Mouse (Mus musculus): ENCODE data around the gene Papola. TPM values are rescaled to one million over a fixed set of nuclear protein-coding genes. Genes with fewer than 3 reads are reported as not detected.

The Papola gene
- polyA plus RNA-seq, 1 experiment from 2014 or later, result 242 TPM

DNA sequence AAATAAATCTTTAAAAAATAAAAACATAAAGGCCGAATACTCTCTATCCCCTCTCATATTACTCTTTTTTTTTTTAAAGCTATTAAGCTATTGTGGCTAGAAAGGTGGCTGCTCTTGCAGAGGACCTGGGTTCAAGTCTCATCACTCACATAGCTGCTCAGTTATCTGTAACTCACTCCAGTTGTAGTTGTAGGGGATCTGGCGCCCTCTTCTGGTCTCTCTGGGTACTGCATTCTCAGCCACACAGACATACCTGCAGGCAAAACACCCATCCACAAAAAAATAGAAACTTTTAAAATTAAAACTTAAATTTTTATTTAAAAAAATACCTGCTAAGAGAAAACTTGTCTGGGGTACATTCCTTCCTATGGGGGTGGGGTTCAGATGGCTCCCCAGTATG is 88.8 kb downstream of the Papola start:
- ATAC-seq (ENCODE audit: low FRiP score, low read depth), result no peak
- Histone ChIP-seq H3K9ac (no peak overlapping the region), H3K27me3 (peaks cover 29% of the 10 kb centered on the region), H3K4me3 (no peak overlapping the region), H3K9me3 (no peaks in the 10 kb centered on the region), H3K4me2 (replicated peaks) (no peak overlapping the region), H3K27ac (no peak overlapping the region), H3K4me1 (peaks cover 10% of the 10 kb centered on the region), H3K36me3 (no peaks in the 10 kb centered on the region)
- 50% methylated on average over 2 of the region's 2 CpGs for WGBS

DNA sequence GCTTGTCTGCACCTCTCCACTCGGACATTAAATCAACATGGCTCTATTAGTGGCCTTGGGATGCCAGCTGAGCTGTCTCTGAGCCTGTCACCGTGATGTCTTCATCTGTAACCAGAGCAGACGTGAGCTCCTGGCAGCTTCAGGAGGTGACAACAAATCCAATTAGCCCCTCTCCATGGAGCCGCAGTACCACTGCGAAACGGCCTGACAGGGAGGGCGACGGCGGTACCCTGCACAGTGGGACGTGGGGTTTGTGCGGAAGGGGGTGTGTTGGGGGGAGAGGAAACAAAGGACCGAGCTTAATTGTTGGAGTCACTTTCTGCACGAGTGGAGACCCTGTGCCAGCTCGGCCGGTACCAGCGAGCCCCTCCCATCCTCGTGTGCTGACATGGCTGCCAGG is 90.6 kb downstream of the Papola start:
- Histone ChIP-seq H3K9me3 (peaks cover 8% of the 10 kb centered on the region; the same call in 1 of the 2 replicates), H3K4me3 (no peak overlapping the region), H3K27me3 (peaks cover 22% of the 10 kb centered on the region), H3K4me1 (peaks cover 3% of the 10 kb centered on the region; the same call in 1 of the 2 replicates), H3K9ac (no peak overlapping the region), H3K4me2 (replicated peaks) (no peak overlapping the region), H3K27ac (no peak overlapping the region), H3K36me3 (no peaks in the 10 kb centered on the region)
- 27% methylated on average over 17 of the region's 17 CpGs for WGBS
- ATAC-seq (ENCODE audit: low FRiP score, low read depth), result no peak

DNA sequence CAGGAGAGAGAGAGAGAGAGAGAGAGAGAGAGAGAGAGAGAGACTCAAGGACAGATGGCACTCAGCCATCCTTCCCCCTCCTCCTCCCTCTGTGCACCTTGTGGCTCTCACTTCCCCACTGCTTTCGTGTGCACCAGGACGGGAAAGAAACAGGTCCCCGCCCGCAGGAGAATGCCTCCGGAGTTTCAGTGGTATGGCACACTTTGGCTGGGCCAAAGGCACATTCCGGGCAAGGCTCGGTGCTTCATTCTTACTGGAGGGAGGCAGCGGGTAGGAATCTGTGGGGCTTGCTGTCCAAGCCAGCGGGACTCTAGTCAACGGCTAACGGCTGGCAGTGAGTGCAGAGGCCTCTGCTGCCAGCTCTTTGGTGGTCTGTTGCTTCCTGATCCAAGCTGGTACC is 92.0 kb downstream of the Papola start:
- H3K9ac ChIP-seq, result no peak overlapping the region
- peaks cover 15% of the 10 kb centered on the region; the same call in 1 of the 2 replicates for H3K27me3 ChIP-seq
- H3K4me3 ChIP-seq, result no peak overlapping the region
- no peak overlapping the region for H3K27ac ChIP-seq
- WGBS, result 73% methylated on average over 11 of the region's 11 CpGs
- H3K36me3 ChIP-seq, result no peaks in the 10 kb centered on the region
- H3K4me1 ChIP-seq, result peaks cover 3% of the 10 kb centered on the region; the same call in 1 of the 2 replicates
- H3K9me3 ChIP-seq, result peaks cover 8% of the 10 kb centered on the region; the same call in 1 of the 2 replicates
- no peak for ATAC-seq (ENCODE audit: low FRiP score, low read depth)
- H3K4me2 ChIP-seq (replicated peaks), result no peak overlapping the region

DNA sequence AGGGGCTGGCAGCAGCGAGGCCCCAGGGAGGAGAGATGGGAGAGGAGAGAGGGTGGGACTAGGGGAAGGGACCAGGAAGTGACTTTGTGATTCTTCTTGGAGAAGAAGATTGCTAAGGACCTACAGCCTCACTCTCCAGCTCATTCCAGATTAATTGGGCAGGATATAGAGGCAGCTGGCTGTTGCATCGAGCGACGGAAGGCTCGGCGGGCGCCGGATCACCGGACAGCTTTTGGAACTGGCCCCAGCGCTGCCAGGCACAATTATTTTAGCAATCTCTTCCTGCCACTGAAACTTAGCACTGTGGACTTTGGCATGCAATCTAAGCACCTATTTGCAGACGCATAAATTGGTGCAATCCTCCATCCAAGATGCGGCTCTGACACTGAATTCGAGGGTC is 92.4 kb downstream of the Papola start:
- H3K4me1 ChIP-seq, result peaks cover 3% of the 10 kb centered on the region; the same call in 1 of the 2 replicates
- ATAC-seq (ENCODE audit: low FRiP score, low read depth), result no peak
- H3K4me3 ChIP-seq, result no peak overlapping the region
- no peak overlapping the region for H3K27ac ChIP-seq
- peaks cover 8% of the 10 kb centered on the region; the same call in 1 of the 2 replicates for H3K9me3 ChIP-seq
- no peak overlapping the region for H3K9ac ChIP-seq
- 88% methylated on average over 13 of the region's 13 CpGs for WGBS
- H3K36me3 ChIP-seq, result no peaks in the 10 kb centered on the region
- peaks cover 15% of the 10 kb centered on the region; the same call in 1 of the 2 replicates for H3K27me3 ChIP-seq
- no peak overlapping the region for H3K4me2 ChIP-seq (replicated peaks)

DNA sequence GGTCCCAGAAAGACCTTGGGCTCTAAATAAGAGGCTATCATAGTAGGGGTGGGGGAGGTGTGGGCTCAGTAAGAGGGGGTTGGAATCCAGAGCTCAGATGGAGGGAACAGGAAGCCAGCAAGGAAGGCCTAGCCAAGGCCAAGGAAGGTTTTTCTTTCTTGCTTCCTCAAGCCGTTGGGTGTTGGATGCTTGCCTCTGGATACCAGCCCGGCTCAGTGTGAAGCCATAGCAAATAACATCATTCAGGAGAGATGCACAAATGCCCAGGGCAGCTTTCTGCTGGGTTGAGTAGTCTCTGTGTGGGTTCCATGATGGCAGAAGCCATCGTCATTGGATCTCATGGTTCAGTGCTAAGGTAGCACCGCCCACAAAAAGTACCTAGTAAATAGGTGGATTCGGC is 94.3 kb downstream of the Papola start:
- Histone ChIP-seq H3K4me3 (no peak overlapping the region), H3K27ac (no peak overlapping the region), H3K36me3 (no peaks in the 10 kb centered on the region), H3K9ac (no peak overlapping the region), H3K4me2 (replicated peaks) (no peak overlapping the region), H3K27me3 (peaks cover 17% of the 10 kb centered on the region), H3K4me1 (peaks cover 3% of the 10 kb centered on the region; the same call in 1 of the 2 replicates), H3K9me3 (peaks cover 8% of the 10 kb centered on the region; the same call in 1 of the 2 replicates)
- WGBS, result 93% methylated on average over 5 of the region's 5 CpGs
- no peak for ATAC-seq (ENCODE audit: low FRiP score, low read depth)

DNA sequence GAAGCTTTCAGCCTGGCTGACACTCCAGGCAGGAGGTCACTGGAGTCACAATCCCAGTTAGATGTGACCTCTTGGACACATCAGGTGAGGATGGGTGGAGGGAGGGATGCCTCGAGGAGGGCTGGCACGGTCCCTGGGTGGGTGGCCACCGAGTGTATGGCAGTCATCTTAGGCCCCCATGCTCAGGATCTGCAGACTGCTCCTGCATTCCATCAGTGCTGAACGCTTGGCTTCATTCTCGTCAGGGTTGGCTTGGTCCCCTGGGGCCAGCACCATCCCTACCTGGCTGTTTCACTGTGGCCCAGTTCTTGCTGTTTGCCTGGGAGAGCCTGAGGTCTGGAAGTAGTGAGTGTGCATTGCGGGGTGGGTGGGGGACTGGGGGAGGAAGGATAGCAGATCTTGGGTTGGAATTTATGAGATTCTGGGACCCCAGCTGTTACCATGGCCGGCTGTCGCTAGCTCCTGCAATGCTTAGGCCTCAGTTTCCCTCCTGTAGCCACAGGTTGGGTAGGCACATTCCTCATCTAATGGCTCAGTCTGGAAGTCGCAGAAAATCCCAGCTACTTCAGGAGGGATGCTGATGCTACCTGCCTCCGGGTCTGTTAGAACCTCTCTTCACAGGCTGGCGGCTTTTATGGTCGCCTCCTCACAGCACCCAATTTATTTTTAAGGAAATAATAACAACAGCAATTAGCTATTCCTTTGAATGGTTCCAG is 99.5 kb downstream of the Papola start:
- Histone ChIP-seq H3K9ac (no peak overlapping the region), H3K9me3 (peaks cover 8% of the 10 kb centered on the region; the same call in 1 of the 2 replicates), H3K27ac (no peak overlapping the region), H3K4me1 (no peaks in the 10 kb centered on the region), H3K4me2 (replicated peaks) (no peak overlapping the region), H3K36me3 (no peaks in the 10 kb centered on the region), H3K27me3 (peaks cover 17% of the 10 kb centered on the region), H3K4me3 (no peak overlapping the region)
- WGBS, result 52% methylated on average over 12 of the region's 12 CpGs
- ATAC-seq (ENCODE audit: low FRiP score, low read depth), result no peak

DNA sequence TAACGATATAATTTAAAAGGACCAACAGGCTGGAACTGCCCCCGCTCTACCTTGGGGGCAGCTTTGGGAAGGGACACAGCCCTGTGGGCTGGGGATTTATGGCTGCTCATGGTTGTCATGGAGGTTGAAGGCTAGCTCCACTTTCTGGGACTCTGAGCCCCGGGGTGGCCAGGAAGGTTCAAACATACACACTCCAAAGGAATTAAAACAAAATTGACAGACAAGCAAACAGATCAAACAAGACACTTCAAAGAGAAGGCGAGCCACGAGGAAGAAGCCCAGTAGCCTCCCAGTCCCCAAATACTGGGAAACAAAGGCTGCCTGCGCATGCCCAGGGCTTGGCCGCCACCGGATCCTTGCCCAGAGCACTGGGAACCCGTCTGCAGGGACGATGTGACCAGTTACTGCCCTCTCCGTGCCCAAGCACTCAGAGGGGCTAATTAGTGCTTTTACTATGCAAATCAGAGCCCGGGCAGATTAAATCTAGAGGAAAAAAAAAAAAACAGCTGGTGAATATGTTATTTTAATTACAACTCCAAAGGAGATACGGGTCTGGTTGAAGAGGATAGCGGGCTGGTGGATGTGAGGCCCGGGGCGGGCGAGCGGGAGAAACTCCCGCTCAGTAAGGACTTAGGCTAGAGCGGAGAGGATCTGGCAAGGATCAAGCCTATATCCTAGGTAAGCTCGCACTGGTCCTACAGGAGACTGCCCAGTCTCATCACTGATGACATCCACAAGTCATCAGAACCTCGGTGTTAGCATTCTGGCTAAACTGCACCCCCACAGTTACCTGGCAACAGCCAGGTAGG is 100.2 kb downstream of the Papola start:
- ATAC-seq (ENCODE audit: low FRiP score, low read depth), result no peak
- peaks cover under 1% of the 10 kb centered on the region; the same call in 1 of the 2 replicates for H3K9me3 ChIP-seq
- H3K9ac ChIP-seq, result no peak overlapping the region
- peaks cover 17% of the 10 kb centered on the region for H3K27me3 ChIP-seq
- H3K27ac ChIP-seq, result no peak overlapping the region
- 0 out of 2 replicates have a peak overlapping the region, but pooled peaks have one; percentile 4 for H3K4me2 ChIP-seq (replicated peaks)
- no peaks in the 10 kb centered on the region for H3K36me3 ChIP-seq
- 30% methylated on average over 22 of the region's 22 CpGs for WGBS
- no peaks in the 10 kb centered on the region for H3K4me1 ChIP-seq
- H3K4me3 ChIP-seq, result no peak overlapping the region

Small RNA genes within 50 kb of the gene (microRNA-seq; reads per million reads assigned to microRNA genes)
- gene Gm22120, result 0.52 reads per million

Other genes with a start within 250 kb of the Papola start
- gene Bdkrb2, start 221.5 kb upstream of the Papola start, polyA plus RNA-seq (2015; fragmentation: Nextera tagmentation; extraction: Ambion mirVana), result 1.8 and 2.1 TPM in 2 replicates
- gene Bdkrb1, start 181.6 kb upstream of the Papola start, polyA plus RNA-seq (2015; fragmentation: Nextera tagmentation; extraction: Ambion mirVana), result 0.22 TPM in 1 of 2 replicates, not detected in the other
- gene Gskip, start 99.9 kb upstream of the Papola start, polyA plus RNA-seq (2015; fragmentation: Nextera tagmentation; extraction: Ambion mirVana), result 36.4 and 37.5 TPM in 2 replicates
- gene Atg2b, start 99.5 kb upstream of the Papola start, polyA plus RNA-seq (2015; fragmentation: Nextera tagmentation; extraction: Ambion mirVana), result 12.2 and 14.0 TPM in 2 replicates
- 0.06 and 0.14 TPM in 2 replicates for gene Ak7, start 78.7 kb upstream of the Papola start, polyA plus RNA-seq (2015; fragmentation: Nextera tagmentation; extraction: Ambion mirVana)
- 65.1 and 67.6 TPM in 2 replicates for gene Vrk1, start 225.5 kb downstream of the Papola start, polyA plus RNA-seq (2015; fragmentation: Nextera tagmentation; extraction: Ambion mirVana)